Mouse (Mus musculus) midbrain, embryonic 11.5 days (tissue): ENCODE data around the gene Fam229b. TPM values are rescaled to one million over a fixed set of nuclear protein-coding genes. Genes with fewer than 3 reads are reported as not detected.

Experiments
- ATAC-seq: fragments of 200-750 bp; cut with Nextera tagmentation; 2 replicates; pipeline ENCODE4 v1.8.0; 2017; ENCODE audit warnings: moderate TSS enrichment, moderate library complexity; ENCODE audit not compliant: low FRiP score
- DNase-seq: peaks from one replicate; pipeline ENCODE4 v3.0.0; 2015; ENCODE audit warnings: low spot score; ENCODE audit errors: missing footprints
- H3K27ac ChIP-seq: fragments of 300-500 bp; sonication (generic); 2 replicates; pipeline ENCODE4 v1.5.1; 2014; ENCODE audit warnings: low read depth, low read length
- H3K27me3 ChIP-seq: fragments of 300-500 bp; sonication (generic); 2 replicates; pipeline ENCODE4 v1.6.1; 2014; ENCODE audit warnings: mild to moderate bottlenecking, low read length, moderate library complexity, mixed read lengths; ENCODE audit not compliant: control insufficient read depth, insufficient read depth
- H3K36me3 ChIP-seq: fragments of 300-500 bp; sonication (generic); 2 replicates; pipeline ENCODE4 v1.6.1; 2014; ENCODE audit warnings: mild to moderate bottlenecking, low read length, moderate library complexity, mixed read lengths; ENCODE audit not compliant: control insufficient read depth, insufficient read depth
- H3K4me1 ChIP-seq: fragments of 300-500 bp; sonication (generic); 2 replicates; pipeline ENCODE4 v1.6.1; 2014; ENCODE audit warnings: low read length; ENCODE audit not compliant: control insufficient read depth, insufficient read depth
- H3K4me2 ChIP-seq: fragments of 300-500 bp; sonication (generic); 2 replicates; pipeline ENCODE4 v1.6.1; 2014; ENCODE audit warnings: mild to moderate bottlenecking, moderate library complexity
- H3K4me3 ChIP-seq: fragments of 300-500 bp; sonication (generic); 2 replicates; pipeline ENCODE4 v1.5.1; 2014; ENCODE audit warnings: low read depth, low read length
- H3K9ac ChIP-seq: fragments of 300-500 bp; sonication (generic); 2 replicates; pipeline ENCODE4 v1.6.1; 2014; ENCODE audit warnings: low read length
- H3K9me3 ChIP-seq: fragments of 300-500 bp; sonication (generic); 2 replicates; pipeline ENCODE4 v1.6.1; 2016; ENCODE audit warnings: low read length; ENCODE audit not compliant: control insufficient read depth
- WGBS: fragments of 180-500 bp; shearing (Covaris S2); extraction: QIAGEN DNeasy Blood & Tissue Kit; methylation state at CpG from one replicate; pipeline ENCODE4 v1.1.7; 2014; 5-methylcytosine and 5-hydroxymethylcytosine counted together
- polyA plus RNA-seq: library from polyadenylated mRNA; unstranded; fragments of >200 nt; fragmentation: Nextera tagmentation; extraction: Ambion mirVana; gene quantifications from 2 replicates; pipeline ENCODE4 v1.2.1, GENCODE M21; 2014

Fam229b gene
- polyA plus RNA-seq, 1 experiment from 2014 or later: 17.0 TPM

- Histone ChIP-seq H3K27me3 (no peaks in the 10 kb centered on the region; the same call in 1 of the 2 replicates), H3K27ac (no peak overlapping the region), H3K36me3 (no peaks in the 10 kb centered on the region), H3K4me2 (no peak overlapping the region), H3K9me3 (no peaks in the 10 kb centered on the region), H3K9ac (no peak overlapping the region), H3K4me3 (no peak overlapping the region), H3K4me1 (peaks cover 8% of the 10 kb centered on the region; the same call in 1 of the 2 replicates)
- no peak for ATAC-seq
- 53% methylated on average over 9 of the region's 9 CpGs for WGBS
- no peak for DNase-seq
Measured at GRCm38 (mm10) chr10:39169642-39170041, 35.9 kb upstream of the Fam229b start.

GRCm38 (mm10) chr10:39167611-39168010 lies 33.9 kb upstream of the Fam229b start:
- Histone ChIP-seq H3K27me3 (no peaks in the 10 kb centered on the region; the same call in 1 of the 2 replicates), H3K4me2 (no peak overlapping the region), H3K36me3 (no peaks in the 10 kb centered on the region), H3K27ac (no peak overlapping the region), H3K4me3 (no peak overlapping the region), H3K9me3 (no peaks in the 10 kb centered on the region), H3K4me1 (peaks cover 8% of the 10 kb centered on the region; the same call in 1 of the 2 replicates), H3K9ac (no peak overlapping the region)
- DNase-seq (no peak), ATAC-seq (no peak)
- WGBS: 83% methylated on average over 11 of the region's 11 CpGs

- Histone ChIP-seq H3K9ac (peak overlapping the region; percentile 31; the same call in 1 of the 2 replicates), H3K36me3 (no peaks in the 10 kb centered on the region), H3K4me3 (no peak overlapping the region), H3K4me2 (peak overlapping the region; percentile 26; the same call in 1 of the 2 replicates), H3K27me3 (no peaks in the 10 kb centered on the region; the same call in 1 of the 2 replicates), H3K27ac (no peak overlapping the region), H3K4me1 (peaks cover 5% of the 10 kb centered on the region; the same call in 1 of the 2 replicates), H3K9me3 (no peaks in the 10 kb centered on the region)
- peak; percentile 88 for DNase-seq
- WGBS: 28% methylated on average over 11 of the region's 11 CpGs
- ATAC-seq: no peak
Measured at GRCm38 (mm10) chr10:39165632-39166115, 32.0 kb upstream of the Fam229b start.

- 88% methylated on average over 10 of the region's 10 CpGs for WGBS
Measured at GRCm38 (mm10) chr10:39163694-39164093, 30.0 kb upstream of the Fam229b start, which contains the start of gene Ccn6. Gene Ccn6, minus strand, starts transcription at chr10:39163794.

GRCm38 (mm10) chr10:39162666-39163484 lies 29.2 kb upstream of the Fam229b start:
- DNase-seq (no peak), ATAC-seq (no peak)
- Histone ChIP-seq H3K9me3 (no peaks in the 10 kb centered on the region), H3K4me2 (no peak overlapping the region), H3K27ac (no peak overlapping the region), H3K27me3 (no peaks in the 10 kb centered on the region; the same call in 1 of the 2 replicates), H3K4me3 (no peak overlapping the region), H3K9ac (no peak overlapping the region), H3K36me3 (no peaks in the 10 kb centered on the region), H3K4me1 (peaks cover 3% of the 10 kb centered on the region; the same call in 1 of the 2 replicates)
- 57% methylated on average over 18 of the region's 18 CpGs for WGBS

More at GRCm38 (mm10) chr10:39163694-39164093, 30.0 kb upstream of the Fam229b start, which contains the start of gene Ccn6:
- H3K9ac ChIP-seq: no peak within 1 kb of the TSS
- H3K36me3 ChIP-seq: no peaks in the 10 kb centered on the region
- H3K4me1 ChIP-seq: peaks cover 3% of the 10 kb centered on the region; the same call in 1 of the 2 replicates
- no peaks in the 10 kb centered on the region for H3K9me3 ChIP-seq
- no peak for ATAC-seq
- H3K27ac ChIP-seq: no peak within 1 kb of the TSS
- H3K27me3 ChIP-seq: no peaks in the 10 kb centered on the region; the same call in 1 of the 2 replicates
- no peak for DNase-seq
- no peak within 1 kb of the TSS for H3K4me2 ChIP-seq
- H3K4me3 ChIP-seq: no peak within 1 kb of the TSS

GRCm38 (mm10) chr10:39161406-39161805 lies 27.7 kb upstream of the Fam229b start:
- peaks cover 3% of the 10 kb centered on the region; the same call in 1 of the 2 replicates for H3K4me1 ChIP-seq
- H3K4me3 ChIP-seq: no peak overlapping the region
- H3K9ac ChIP-seq: no peak overlapping the region
- no peaks in the 10 kb centered on the region for H3K9me3 ChIP-seq
- WGBS: 100% methylated on average over 1 of the region's 1 CpGs
- no peak overlapping the region for H3K4me2 ChIP-seq
- DNase-seq: no peak
- no peaks in the 10 kb centered on the region for H3K36me3 ChIP-seq
- no peak overlapping the region for H3K27ac ChIP-seq
- H3K27me3 ChIP-seq: no peaks in the 10 kb centered on the region
- no peak for ATAC-seq

- Histone ChIP-seq H3K9ac (no peak overlapping the region), H3K4me3 (no peak overlapping the region), H3K36me3 (no peaks in the 10 kb centered on the region), H3K4me2 (no peak overlapping the region), H3K27me3 (no peaks in the 10 kb centered on the region), H3K27ac (no peak overlapping the region), H3K4me1 (no peaks in the 10 kb centered on the region), H3K9me3 (no peaks in the 10 kb centered on the region)
- ATAC-seq: no peak
- no peak for DNase-seq
- WGBS: 51% methylated on average over 12 of the region's 12 CpGs
Measured at GRCm38 (mm10) chr10:39158306-39158705, 24.6 kb upstream of the Fam229b start.

GRCm38 (mm10) chr10:39157321-39157720 lies 23.6 kb upstream of the Fam229b start:
- DNase-seq (no peak), ATAC-seq (no peak)
- H3K27me3 ChIP-seq: no peaks in the 10 kb centered on the region
- no peaks in the 10 kb centered on the region for H3K4me1 ChIP-seq
- no peaks in the 10 kb centered on the region for H3K9me3 ChIP-seq
- no peak overlapping the region for H3K27ac ChIP-seq
- H3K36me3 ChIP-seq: no peaks in the 10 kb centered on the region
- H3K4me2 ChIP-seq: no peak overlapping the region
- 95% methylated on average over 1 of the region's 1 CpGs for WGBS
- H3K9ac ChIP-seq: no peak overlapping the region
- H3K4me3 ChIP-seq: no peak overlapping the region

- no peak overlapping the region for H3K27ac ChIP-seq
- no peak overlapping the region for H3K4me3 ChIP-seq
- WGBS: 88% methylated on average over 5 of the region's 5 CpGs
- no peak overlapping the region for H3K4me2 ChIP-seq
- DNase-seq (no peak), ATAC-seq (no peak)
- H3K9ac ChIP-seq: no peak overlapping the region
- no peaks in the 10 kb centered on the region for H3K9me3 ChIP-seq
- H3K36me3 ChIP-seq: no peaks in the 10 kb centered on the region
- no peaks in the 10 kb centered on the region for H3K27me3 ChIP-seq
- H3K4me1 ChIP-seq: no peaks in the 10 kb centered on the region
Measured at GRCm38 (mm10) chr10:39156719-39157118, 23.0 kb upstream of the Fam229b start.
